Comparison of ENCODE assay signal across 9 mouse cellular contexts in the genomic region with DNA sequence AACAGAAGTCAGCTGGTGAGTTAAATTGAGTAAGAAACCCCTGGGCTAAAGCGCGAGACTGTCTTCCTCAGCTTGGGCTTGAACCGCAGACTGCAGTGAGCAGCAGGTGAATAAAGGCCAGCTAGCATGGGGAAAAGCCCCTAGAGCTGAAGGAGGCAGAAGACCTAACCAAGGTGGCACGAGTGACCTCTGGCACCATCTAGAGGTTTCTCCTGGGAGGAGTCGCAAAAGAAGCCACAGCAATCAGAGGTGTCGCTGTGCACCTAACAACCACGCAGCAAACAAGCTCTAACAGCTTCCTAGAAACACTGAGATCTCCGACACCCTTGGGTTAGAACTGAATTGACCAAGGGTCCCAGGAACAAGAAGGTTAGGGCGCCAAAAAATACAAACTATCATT.
DNase-seq lines count a peak whose midpoint lies in the region; ATAC-seq lines count a peak whose summit lies in the region.
"Had no signal": no experiment of that assay in that cellular context is flagged by ENCODE, and none has a peak within 500 bp of the region (broad histone marks: within the 10 kb centered on the region; RNA-seq: fewer than 3 reads in every experiment).

No protein-coding gene starts in this region.

- no peaks in the 10 kb centered on the region for H3K4me1 ChIP-seq in forebrain, embryonic 14.5 days (ENCODE audit: control insufficient read depth, insufficient read depth, low read length)

- no peak overlapping the region for H3K4me2 ChIP-seq in forebrain, embryonic 14.5 days (ENCODE audit: low read length)

- no peak for DNase-seq in frontal cortex, postnatal 25 days (ENCODE audit: low spot score in 2 of 2)
- DNase-seq in A20 (ENCODE audit: low read depth, low spot score), result peak; percentile 71
- DNase-seq in cerebellum, adult 11 months, result peak; percentile 24
- peak; percentile 59 for DNase-seq in forebrain, embryonic 14.5 days (ENCODE audit: low spot score)
- DNase-seq in layer of hippocampus, postnatal 36 days, result peak; percentile 9 to 35
- DNase-seq in neural tube, embryonic 10.5 days (ENCODE audit: extremely low spot score, low spot score), result peak; percentile 26
- DNase-seq in urinary bladder, postnatal 10 days (ENCODE audit: low spot score), result no peak

- ATAC-seq in frontal cortex, adult (ENCODE audit: low TSS enrichment), result peak; percentile 90
- peak; percentile 34; the same call in 1 of the 2 replicates for ATAC-seq in forebrain, embryonic 14.5 days

- no peak overlapping the region for H3K4me3 ChIP-seq in forebrain, embryonic 14.5 days (ENCODE audit: low read depth, low read length)
- H3K4me3 ChIP-seq: myocyte had no signal

- no peaks in the 10 kb centered on the region for H3K27me3 ChIP-seq in forebrain, embryonic 14.5 days (replicated peaks; ENCODE audit: control insufficient read depth, insufficient read depth, low read length)

- 35% methylated on average over 9 of the region's 9 CpGs for WGBS in forebrain, embryonic 14.5 days

- no peaks in the 10 kb centered on the region for H3K36me3 ChIP-seq in forebrain, embryonic 14.5 days (ENCODE audit: control insufficient read depth, insufficient read depth, low read length)

- H3K27ac ChIP-seq in forebrain, embryonic 14.5 days (ENCODE audit: low read depth, low read length), result no peak overlapping the region

- no peaks in the 10 kb centered on the region for H3K9me3 ChIP-seq in forebrain, embryonic 14.5 days (replicated peaks; ENCODE audit: control insufficient read depth, low read length)

- no peak overlapping the region for H3K9ac ChIP-seq in forebrain, embryonic 14.5 days (ENCODE audit: low read length)

Comparison
In these comparisons a context has a peak if more than half of its experiments do, and no peak if none do; other contexts are left out.
1. DNase-seq: peak in A20 (single experiment), cerebellum, adult 11 months (single experiment), forebrain, embryonic 14.5 days (single experiment), layer of hippocampus, postnatal 36 days (2 of 2) and neural tube, embryonic 10.5 days (single experiment); none in frontal cortex, postnatal 25 days (0 of 2) and urinary bladder, postnatal 10 days (single experiment).